Mouse (Mus musculus) embryonic facial prominence, embryonic 14.5 days (tissue): ENCODE measurements around the gene Pgp. TPM values are rescaled to one million over a fixed set of nuclear protein-coding genes. Genes with fewer than 3 reads are reported as not detected.

ENCODE experiments used
- ATAC-seq: fragments of 200-750 bp; cut with Nextera tagmentation; 2 replicates; pipeline ENCODE4 v1.8.0; 2017; ENCODE audit warnings: low read depth, moderate number of reproducible peaks, moderate TSS enrichment
- DNase-seq: peaks from one replicate; pipeline ENCODE4 v3.0.0-alpha.2; 2015; ENCODE audit warnings: low spot score
- H3K27ac ChIP-seq: fragments of 300-500 bp; sonication (generic); replicated peaks from 2 replicates; pipeline ENCODE4 v1.5.1; 2014; ENCODE audit warnings: low read depth, mild to moderate bottlenecking, low read length, moderate library complexity
- H3K27me3 ChIP-seq: fragments of 300-500 bp; sonication (generic); replicated peaks from 2 replicates; pipeline ENCODE4 v1.6.1; 2014; ENCODE audit warnings: low read length; ENCODE audit not compliant: control insufficient read depth, insufficient read depth
- H3K36me3 ChIP-seq: fragments of 300-500 bp; sonication (generic); 2 replicates; pipeline ENCODE4 v1.6.1; 2014; ENCODE audit warnings: low read length, mixed read lengths; ENCODE audit not compliant: control insufficient read depth, insufficient read depth
- H3K4me1 ChIP-seq: fragments of 300-500 bp; sonication (generic); 2 replicates; pipeline ENCODE4 v1.6.1; 2014; ENCODE audit warnings: antibody characterized with exemption, low read length; ENCODE audit not compliant: control insufficient read depth, insufficient read depth
- H3K4me2 ChIP-seq: fragments of 300-500 bp; sonication (generic); 2 replicates; pipeline ENCODE4 v1.6.1; 2014; ENCODE audit warnings: low read depth, mild to moderate bottlenecking, low read length, moderate library complexity, mixed read lengths
- H3K4me3 ChIP-seq: fragments of 300-500 bp; sonication (generic); 2 replicates; pipeline ENCODE4 v1.5.1; 2014; ENCODE audit warnings: low read depth, mild to moderate bottlenecking, low read length
- H3K9ac ChIP-seq: fragments of 300-500 bp; sonication (generic); 2 replicates; pipeline ENCODE4 v1.6.1; 2014; ENCODE audit warnings: low read depth, mild to moderate bottlenecking, low read length, moderate library complexity, mixed read lengths
- H3K9me3 ChIP-seq: fragments of 300-500 bp; sonication (generic); 2 replicates; pipeline ENCODE4 v1.6.1; 2016; ENCODE audit warnings: low read length; ENCODE audit not compliant: control insufficient read depth
- WGBS: fragments of 180-500 bp; shearing (Covaris S2); extraction: QIAGEN DNeasy Blood & Tissue Kit; methylation state at CpG from one replicate; pipeline ENCODE4 v1.1.7; 2014; 5-methylcytosine and 5-hydroxymethylcytosine counted together
- polyA plus RNA-seq: library from polyadenylated mRNA; unstranded; fragments of >200 nt; fragmentation: Nextera tagmentation; extraction: Ambion mirVana; gene quantifications from 2 replicates; pipeline ENCODE4 v1.2.1, GENCODE M21; 2014

The Pgp gene
- polyA plus RNA-seq, 1 experiment from 2014 or later, result 58.5 TPM

DNA sequence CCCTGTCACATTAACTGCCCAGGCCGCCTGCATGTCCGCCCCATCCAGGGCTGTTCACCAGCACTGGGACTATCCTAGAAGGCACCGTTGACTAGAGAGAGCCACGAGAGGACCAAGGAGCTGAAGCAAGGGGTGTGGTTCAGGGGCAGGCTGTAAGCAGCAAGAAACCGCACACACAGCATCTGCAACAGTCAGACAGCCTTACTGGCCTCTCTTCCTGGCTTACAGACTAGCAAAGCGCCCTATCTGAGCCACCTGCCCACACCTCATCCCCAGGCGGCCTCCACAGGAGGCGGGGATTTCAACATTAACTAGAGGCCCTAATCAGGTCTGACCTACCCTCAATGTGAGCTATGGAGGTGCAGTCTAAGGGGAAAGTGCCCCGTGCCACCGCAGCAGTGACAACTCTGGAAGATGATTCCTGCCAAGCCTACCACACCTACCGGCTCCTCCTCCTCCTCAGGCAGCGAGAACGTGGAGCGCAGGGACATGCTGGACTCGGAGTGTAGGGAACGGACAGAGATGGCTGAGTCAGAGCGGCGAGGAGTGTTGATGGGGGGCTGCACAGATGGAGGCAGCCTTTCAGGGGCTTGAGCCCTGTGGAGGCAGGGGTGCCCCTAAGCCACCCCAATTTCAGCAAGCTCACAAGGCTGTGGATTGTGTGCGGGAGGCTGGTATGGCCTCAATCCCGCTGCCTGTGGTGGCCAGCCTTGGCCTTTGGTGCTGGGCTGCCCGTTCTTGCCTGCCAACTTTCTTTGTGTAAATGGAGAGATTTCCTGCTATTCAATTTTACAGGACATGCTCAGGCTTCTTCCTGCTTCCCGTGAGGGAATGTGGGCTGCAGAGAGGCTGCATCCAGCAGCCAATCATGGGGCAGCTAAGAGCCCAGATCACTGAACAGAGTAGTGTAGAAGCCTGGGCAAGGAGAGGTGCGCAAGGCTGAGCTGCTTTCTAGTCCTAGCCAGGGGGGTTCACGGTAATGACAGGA is 44.4 kb downstream of the Pgp start:
- WGBS, result 88% methylated on average over 22 of the region's 24 CpGs
- no peaks in the 10 kb centered on the region for H3K4me1 ChIP-seq
- H3K27me3 ChIP-seq, result no peaks in the 10 kb centered on the region
- H3K9ac ChIP-seq, result peak overlapping the region; percentile 19; the same call in 1 of the 2 replicates
- no peak for DNase-seq
- no peak for ATAC-seq
- no peak overlapping the region; the same call in 1 of the 2 replicates for H3K27ac ChIP-seq
- peaks cover 96% of the 10 kb centered on the region for H3K36me3 ChIP-seq
- no peaks in the 10 kb centered on the region for H3K9me3 ChIP-seq
- no peak overlapping the region for H3K4me3 ChIP-seq
- peak overlapping the region; percentile 12; the same call in 1 of the 2 replicates for H3K4me2 ChIP-seq

DNA sequence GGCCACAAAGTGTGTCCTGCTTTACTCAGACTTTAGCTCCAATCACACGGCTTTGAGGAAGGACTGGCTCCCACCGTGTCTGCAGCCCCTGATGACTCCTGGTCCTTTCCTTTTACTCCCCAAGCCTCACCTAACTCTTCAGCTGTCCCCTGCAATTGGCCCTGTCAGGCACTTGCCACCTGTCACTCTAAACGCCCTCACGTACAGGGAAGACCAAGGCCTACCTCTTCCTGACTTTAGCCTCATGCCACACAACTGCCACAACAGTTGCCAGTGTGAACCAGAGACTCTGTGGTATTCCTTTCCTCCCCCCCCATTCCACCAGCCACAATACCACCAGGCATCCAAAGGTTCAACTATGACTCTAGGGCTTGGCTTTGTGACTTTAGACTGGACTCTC is 50.3 kb downstream of the Pgp start:
- Histone ChIP-seq H3K4me2 (no peak overlapping the region), H3K4me3 (no peak overlapping the region), H3K27ac (no peak overlapping the region), H3K9ac (no peak overlapping the region; the same call in 1 of the 2 replicates), H3K36me3 (peaks cover 51% of the 10 kb centered on the region), H3K9me3 (no peaks in the 10 kb centered on the region), H3K4me1 (no peaks in the 10 kb centered on the region), H3K27me3 (no peaks in the 10 kb centered on the region)
- DNase-seq, result no peak
- ATAC-seq, result no peak
- WGBS, result 99% methylated on average over 4 of the region's 4 CpGs

Other genes starting within 250 kb of the Pgp start
- gene Tedc2, start 249.5 kb upstream of the Pgp start, polyA plus RNA-seq, result 9.2 and 9.9 TPM in 2 replicates
- 42.2 and 48.1 TPM in 2 replicates for gene Ccnf, start 218.9 kb upstream of the Pgp start, polyA plus RNA-seq
- not detected in 2 replicates for gene Abca17, start 119.3 kb upstream of the Pgp start, polyA plus RNA-seq
- 10.1 TPM in 2 replicates for gene Abca3, start 118.4 kb upstream of the Pgp start, polyA plus RNA-seq
- gene Rnps1, start 55.8 kb upstream of the Pgp start, polyA plus RNA-seq, result 202 and 224 TPM in 2 replicates
- gene Eci1, start 43.8 kb upstream of the Pgp start, polyA plus RNA-seq, result 57.6 and 58.7 TPM in 2 replicates
- 3.3 and 4.9 TPM in 2 replicates for gene Dnase1l2, start 27.3 kb upstream of the Pgp start, polyA plus RNA-seq
- 13.3 and 18.6 TPM in 2 replicates for gene E4f1, start 79 bp upstream of the Pgp start, polyA plus RNA-seq
- 1.5 and 2.0 TPM in 2 replicates for gene Bricd5, start 3.5 kb downstream of the Pgp start, polyA plus RNA-seq
- 21.7 and 23.7 TPM in 2 replicates for gene Mlst8, start 8.7 kb downstream of the Pgp start, polyA plus RNA-seq
- gene Caskin1, start 18.2 kb downstream of the Pgp start, polyA plus RNA-seq, result 2.9 and 3.7 TPM in 2 replicates
- 78.9 and 86.3 TPM in 2 replicates for gene Traf7, start 57.5 kb downstream of the Pgp start, polyA plus RNA-seq
- gene Rab26, start 63.8 kb downstream of the Pgp start, polyA plus RNA-seq, result 2.8 and 2.9 TPM in 2 replicates
- gene Pkd1, start 79.4 kb downstream of the Pgp start, polyA plus RNA-seq, result 37.9 and 40.1 TPM in 2 replicates
- 60.8 and 71.2 TPM in 2 replicates for gene Tsc2, start 162.2 kb downstream of the Pgp start, polyA plus RNA-seq
- 16.8 and 19.1 TPM in 2 replicates for gene Nthl1, start 162.3 kb downstream of the Pgp start, polyA plus RNA-seq
- 56.7 and 57.7 TPM in 2 replicates for gene Slc9a3r2, start 179.9 kb downstream of the Pgp start, polyA plus RNA-seq
- gene Npw, start 188.1 kb downstream of the Pgp start, polyA plus RNA-seq, result 0.82 and 1.4 TPM in 2 replicates
- 23.7 and 25.2 TPM in 2 replicates for gene Zfp598, start 199.3 kb downstream of the Pgp start, polyA plus RNA-seq
- 7.7 and 8.2 TPM in 2 replicates for gene Syngr3, start 219.6 kb downstream of the Pgp start, polyA plus RNA-seq
- 40.8 and 41.9 TPM in 2 replicates for gene Gfer, start 225.8 kb downstream of the Pgp start, polyA plus RNA-seq
- gene Noxo1, start 225.8 kb downstream of the Pgp start, polyA plus RNA-seq, result 3.7 and 5.3 TPM in 2 replicates
- gene Tbl3, start 237.3 kb downstream of the Pgp start, polyA plus RNA-seq, result 50.1 and 67.2 TPM in 2 replicates
- gene Rnf151, start 247.7 kb downstream of the Pgp start, polyA plus RNA-seq, result 0.17 TPM in 1 of 2 replicates, not detected in the other
- 1,571 and 1,579 TPM in 2 replicates for gene Rps2, start 247.7 kb downstream of the Pgp start, polyA plus RNA-seq